Mouse (Mus musculus) heart, postnatal 0 days (tissue): Measurements from ENCODE around the gene Hist1h4b.

Source experiments
- CTCF ChIP-seq: IDR thresholded peaks from 2 replicates; pipeline ENCODE4 v1.5.1; 2016; ENCODE audit warnings: antibody characterized with exemption, control low read depth, low read depth
- EP300 ChIP-seq: IDR thresholded peaks from 2 replicates; pipeline ENCODE4 v1.6.1; 2016; ENCODE audit warnings: antibody characterized with exemption, low read depth

- no peak for TF ChIP-seq CTCF
- no peak for TF ChIP-seq EP300
Observed at GRCm38 (mm10) chr13:23778339-23778738, 21.5 kb downstream of the Hist1h4b start.
